Mouse (Mus musculus) brain, embryonic 14.5 days (tissue): Measurements from ENCODE around the gene Vmn2r43. TPM values are rescaled to one million over a fixed set of nuclear protein-coding genes. Genes with fewer than 3 reads are reported as not detected.
"Not testable (repeated sequence)": the region's sequence is repeated elsewhere in the genome, so short reads cannot be mapped to it uniquely, and the experiment has no call there.

ENCODE experiments used
- DNase-seq: peaks from one replicate; pipeline ENCODE4 v3.0.0-alpha.2; 2011; ENCODE audit warnings: low read depth
- polyA plus RNA-seq: library from polyadenylated mRNA; depleted of rRNA; stranded (reverse); fragments of >200 nt; gene quantifications from 2 replicates; pipeline ENCODE4 v1.2.3, GENCODE M21; 2012; rRNA removed

The Vmn2r43 gene
- polyA plus RNA-seq = not detected in 2 replicates

- DNase-seq = not testable (repeated sequence)
Measured at GRCm38 (mm10) chr7:8260499-8260898, at the start of gene Vmn2r43. Gene Vmn2r43, minus strand, starts transcription at chr7:8260599.

GRCm38 (mm10) chr7:8200220-8200619, 60.2 kb downstream of the Vmn2r43 start, which contains the start of gene Vmn2r42:
Gene Vmn2r42, minus strand, starts transcription at chr7:8200320.
- not testable (repeated sequence) for DNase-seq

Other genes starting within 250 kb of the Vmn2r43 start
- gene Vmn2r41, start 98.9 kb downstream of the Vmn2r43 start, polyA plus RNA-seq = not detected in 2 replicates
- not detected in 2 replicates for gene Vmn2r42, start 60.3 kb downstream of the Vmn2r43 start, polyA plus RNA-seq
- gene Vmn2r44, start 122.7 kb upstream of the Vmn2r43 start, polyA plus RNA-seq = not detected in 2 replicates
- not detected in 2 replicates for gene Vmn2r45, start 228.5 kb upstream of the Vmn2r43 start, polyA plus RNA-seq